Mouse (Mus musculus) liver, postnatal 0 days (tissue): ENCODE measurements at regions not wholly inside any gene's neighbourhood (a gene's known extent, or its start where the extent isn't known, plus 50 kb on each side); places are given as distances from the start of the nearest gene placed in this dataset.

Experiments
- CTCF ChIP-seq: sonication (generic); IDR thresholded peaks from 2 replicates; pipeline ENCODE4 v1.5.1; 2016; ENCODE audit warnings: antibody characterized with exemption, low read depth
- EP300 ChIP-seq: IDR thresholded peaks from 2 replicates; pipeline ENCODE4 v1.6.1; 2016; ENCODE audit warnings: antibody characterized with exemption, low read depth, mild to moderate bottlenecking

GRCm38 (mm10) chr12:59770980-59771379 is 551.5 kb upstream of the Fbxo33 start:
- TF ChIP-seq CTCF (no peak), EP300 (no peak)
